In the genomic region with DNA sequence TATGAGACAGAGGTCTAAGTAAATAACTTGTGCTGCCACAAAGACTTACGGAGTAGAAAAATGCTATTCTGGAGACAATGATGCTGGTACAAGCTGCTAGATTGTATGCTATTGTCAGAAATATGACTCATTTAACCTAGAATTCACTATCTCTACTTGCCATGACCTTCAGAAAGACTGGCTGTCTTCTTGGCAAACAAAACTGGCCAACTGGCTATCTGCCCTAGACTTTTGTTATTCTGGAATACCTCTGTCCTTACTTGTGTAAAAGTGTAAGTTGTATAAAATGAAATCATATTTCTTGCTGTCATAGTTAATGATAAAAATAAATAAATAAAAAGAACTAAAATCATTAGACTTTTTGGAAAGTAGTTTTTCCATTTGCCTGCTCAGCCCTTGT, we compare ENCODE assay signal across 16 mouse cellular contexts.
"Had no signal": no experiment of that assay in that cellular context is flagged by ENCODE, and none has a peak within 500 bp of the region (broad histone marks: within the 10 kb centered on the region; RNA-seq: fewer than 3 reads in every experiment).

No protein-coding gene starts in this region.

- H3K4me2 ChIP-seq: limb, embryonic 13.5 days; lung, embryonic 14.5 days; midbrain, embryonic 12.5 days; midbrain, embryonic 15.5 days; neural tube, embryonic 12.5 days; neural tube, embryonic 15.5 days had no signal

- H3K4me3 ChIP-seq: limb, embryonic 10.5 days; limb, embryonic 13.5 days; midbrain, embryonic 12.5 days; midbrain, embryonic 15.5 days; neural tube, embryonic 12.5 days; neural tube, embryonic 15.5 days had no signal

- ATAC-seq: liver, postnatal 0 days; lung, postnatal 0 days; midbrain, embryonic 15.5 days had no signal

- DNase-seq: kidney, postnatal 14 days; kidney, postnatal 4 days; liver; liver, postnatal 0 days; lung, embryonic 14.5 days; thymus, adult 18-20 months; thymus, postnatal 36 days had no signal

- H3K9ac ChIP-seq: limb, embryonic 13.5 days; liver, embryonic 14.5 days; liver, postnatal 0 days; lung, embryonic 14.5 days; midbrain, embryonic 12.5 days; midbrain, embryonic 15.5 days; neural tube, embryonic 12.5 days; neural tube, embryonic 15.5 days had no signal

- H3K9me3 ChIP-seq: limb, embryonic 10.5 days; limb, embryonic 13.5 days; midbrain, embryonic 12.5 days; midbrain, embryonic 15.5 days; neural tube, embryonic 12.5 days; neural tube, embryonic 15.5 days had no signal

- H3K36me3 ChIP-seq: limb, embryonic 10.5 days; limb, embryonic 13.5 days; midbrain, embryonic 12.5 days; midbrain, embryonic 15.5 days; neural tube, embryonic 12.5 days; neural tube, embryonic 15.5 days had no signal

- H3K27me3 ChIP-seq: limb, embryonic 13.5 days; midbrain, embryonic 12.5 days; midbrain, embryonic 15.5 days; neural tube, embryonic 12.5 days; neural tube, embryonic 15.5 days had no signal

- H3K27ac ChIP-seq: limb, embryonic 10.5 days; limb, embryonic 13.5 days; liver, embryonic 14.5 days; macrophage; midbrain, embryonic 12.5 days; midbrain, embryonic 15.5 days; neural tube, embryonic 12.5 days; neural tube, embryonic 15.5 days had no signal

- H3K4me1 ChIP-seq: limb, embryonic 10.5 days; limb, embryonic 13.5 days; midbrain, embryonic 12.5 days; midbrain, embryonic 15.5 days; neural tube, embryonic 12.5 days; neural tube, embryonic 15.5 days had no signal
